8 mouse cellular contexts compared by ENCODE assay signal in genomic region chr6:120579831-120580712, GRCm38 (mm10). TPM values are rescaled to one million over a fixed set of nuclear protein-coding genes. Genes with fewer than 3 reads are reported as not detected.
DNase-seq lines count a peak whose midpoint lies in the region; ATAC-seq lines count a peak whose summit lies in the region.

No protein-coding gene starts in this region.

- peak overlapping the region; percentile 33 for H3K4me3 ChIP-seq in intestine, embryonic 14.5 days (ENCODE audit: low read depth, low read length)
- H3K4me3 ChIP-seq in limb, embryonic 10.5 days = peak overlapping the region; percentile 54
- H3K4me3 ChIP-seq in midbrain, embryonic 12.5 days = peak overlapping the region; percentile 43

- peak; percentile 59 for DNase-seq in layer of hippocampus, adult 11-12 months (ENCODE audit: low spot score)
- no peak for DNase-seq in layer of hippocampus, adult 9-10 months (ENCODE audit: low spot score)
- DNase-seq in cerebellum, postnatal 4 days (ENCODE audit: low spot score in 2 of 2) = peak; percentile 31 to 68
- DNase-seq in gastrocnemius, adult 8-10 months (ENCODE audit: low spot score in 2 of 2) = peak; percentile 43 to 70
- DNase-seq in intestine, embryonic 14.5 days (ENCODE audit: low spot score) = peak; percentile 73
- DNase-seq in limb, embryonic 10.5 days (ENCODE audit: low spot score) = peak; percentile 81
- peak; percentile 74 to 84 for DNase-seq in spleen, postnatal 10 days (ENCODE audit: low spot score in 2 of 2)

- 0 out of 2 replicates have a peak overlapping the region, but pooled peaks have one; percentile 20 for H3K9ac ChIP-seq in intestine, embryonic 14.5 days (ENCODE audit: low read length)
- peak overlapping the region; percentile 44 for H3K9ac ChIP-seq in midbrain, embryonic 12.5 days (replicated peaks)

- ATAC-seq in intestine, embryonic 14.5 days (replicated peaks; ENCODE audit: low FRiP score, low TSS enrichment, low read depth) = peak; percentile 85
- peak; percentile 95 for ATAC-seq in midbrain, embryonic 12.5 days (ENCODE audit: low FRiP score, low read depth)

- H3K27me3 ChIP-seq in intestine, embryonic 14.5 days (replicated peaks; ENCODE audit: control insufficient read depth, insufficient read depth, low read length) = no peaks in the 10 kb centered on the region
- no peaks in the 10 kb centered on the region; the same call in 1 of the 2 replicates for H3K27me3 ChIP-seq in limb, embryonic 10.5 days (ENCODE audit: low read depth, poor library complexity, severe bottlenecking)
- peaks cover 9% of the 10 kb centered on the region; the same call in 1 of the 2 replicates for H3K27me3 ChIP-seq in midbrain, embryonic 12.5 days

- peak overlapping the region; percentile 79 for H3K4me2 ChIP-seq in intestine, embryonic 14.5 days (ENCODE audit: low read length)
- H3K4me2 ChIP-seq in midbrain, embryonic 12.5 days (replicated peaks) = peak overlapping the region; percentile 82

- H3K4me1 ChIP-seq in intestine, embryonic 14.5 days (replicated peaks; ENCODE audit: control insufficient read depth, insufficient read depth, low read length) = peaks cover 15% of the 10 kb centered on the region
- H3K4me1 ChIP-seq in limb, embryonic 10.5 days = peaks cover 39% of the 10 kb centered on the region
- H3K4me1 ChIP-seq in midbrain, embryonic 12.5 days = peaks cover 27% of the 10 kb centered on the region

- no peaks in the 10 kb centered on the region for H3K9me3 ChIP-seq in intestine, embryonic 14.5 days (ENCODE audit: control insufficient read depth, low read length)
- H3K9me3 ChIP-seq in limb, embryonic 10.5 days (replicated peaks) = no peaks in the 10 kb centered on the region
- H3K9me3 ChIP-seq in midbrain, embryonic 12.5 days = no peaks in the 10 kb centered on the region

- 1% methylated on average over 22 of the region's 23 CpGs for WGBS in intestine, embryonic 14.5 days
- WGBS in limb, embryonic 10.5 days = under 1% methylated on average over 23 of the region's 23 CpGs
- WGBS in midbrain, embryonic 12.5 days = under 1% methylated on average over 23 of the region's 23 CpGs

- H3K36me3 ChIP-seq in intestine, embryonic 14.5 days (ENCODE audit: control insufficient read depth, insufficient read depth, low read length) = no peaks in the 10 kb centered on the region
- no peaks in the 10 kb centered on the region for H3K36me3 ChIP-seq in limb, embryonic 10.5 days
- H3K36me3 ChIP-seq in midbrain, embryonic 12.5 days = no peaks in the 10 kb centered on the region

- H3K27ac ChIP-seq in intestine, embryonic 14.5 days (ENCODE audit: low read depth) = no peak overlapping the region
- peak overlapping the region; percentile 86 for H3K27ac ChIP-seq in limb, embryonic 10.5 days
- H3K27ac ChIP-seq in midbrain, embryonic 12.5 days (replicated peaks) = peak overlapping the region; percentile 78

RNA-seq across cellular contexts. Expression of gene Hdhd5, which starts 49.0 kb away (rescaled TPM):
- 10 to 100 TPM; 21.1 to 23.2 (median 22.1) TPM for total RNA-seq in gastrocnemius, adult 8-10 months (2022)
- polyA plus RNA-seq in intestine, embryonic 14.5 days (2014; fragmentation: Nextera tagmentation; extraction: Ambion mirVana) = 13.5 and 13.7 TPM in 2 replicates
- polyA plus RNA-seq in limb, embryonic 10.5 days (2016; fragmentation: Nextera tagmentation; extraction: Ambion mirVana) = 24.4 and 26.3 TPM in 2 replicates
- polyA plus RNA-seq in midbrain, embryonic 12.5 days (2016; fragmentation: Nextera tagmentation; extraction: Ambion mirVana) = 19.0 and 19.4 TPM in 2 replicates
